Mouse (Mus musculus): ENCODE measurements around the gene Prtg. TPM values are rescaled to one million over a fixed set of nuclear protein-coding genes. Genes with fewer than 3 reads are reported as not detected.

Prtg gene
- polyA plus RNA-seq, 1 experiment: 0.20 TPM

DNA sequence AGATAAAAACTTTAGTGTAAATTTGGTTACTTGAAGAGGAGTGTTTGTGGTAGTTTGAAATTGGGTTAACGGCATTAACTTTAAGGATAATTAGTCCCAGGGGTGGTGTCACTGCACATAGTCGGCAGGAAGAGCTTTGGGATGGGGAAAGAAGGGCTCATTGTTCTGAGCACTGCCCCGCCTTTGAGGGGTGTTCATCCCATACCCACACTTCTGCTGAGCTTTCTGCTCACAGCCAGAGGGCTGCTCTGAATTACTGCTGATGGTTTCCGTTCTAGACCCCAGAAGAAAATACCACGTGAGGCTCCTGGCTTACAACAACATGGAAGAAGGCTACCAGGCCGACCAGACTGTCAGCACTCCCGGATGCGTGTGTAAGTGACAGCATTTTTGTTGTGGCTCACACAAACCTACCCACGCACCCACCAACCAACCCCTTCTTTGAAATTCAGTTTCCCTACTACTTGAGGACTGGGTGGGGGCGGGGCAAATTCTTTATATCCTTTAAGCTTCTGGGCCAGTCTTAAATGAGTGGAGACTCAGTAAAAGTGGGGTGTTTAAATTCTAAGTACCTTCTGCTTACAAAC is 83.9 kb downstream of the Prtg start:
- 65% methylated on average over 10 of the region's 10 CpGs for WGBS
- no peak for DNase-seq (ENCODE audit: low read depth, low spot score)

DNA sequence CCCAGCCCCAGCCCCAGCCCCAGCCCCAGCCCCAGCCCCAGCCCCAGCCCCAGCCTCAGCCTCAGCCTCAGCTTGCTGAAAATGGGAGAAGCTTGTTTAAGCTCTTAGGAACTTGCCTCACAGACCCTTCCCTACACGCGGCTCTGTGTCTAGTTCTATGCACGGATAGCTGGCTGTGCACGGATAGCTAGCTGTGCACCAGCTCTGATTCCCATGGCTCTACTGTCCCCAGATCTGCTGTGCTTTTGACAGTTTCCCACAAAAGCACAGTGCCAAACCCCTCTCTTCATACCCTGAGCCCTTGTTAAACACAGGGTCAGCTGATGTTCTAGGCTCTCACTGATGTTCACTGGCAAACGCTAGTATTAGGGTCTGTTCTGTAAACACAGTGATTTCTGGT is 86.1 kb downstream of the Prtg start:
- DNase-seq (ENCODE audit: low read depth, low spot score): no peak
- WGBS: 83% methylated on average over 5 of the region's 5 CpGs

DNA sequence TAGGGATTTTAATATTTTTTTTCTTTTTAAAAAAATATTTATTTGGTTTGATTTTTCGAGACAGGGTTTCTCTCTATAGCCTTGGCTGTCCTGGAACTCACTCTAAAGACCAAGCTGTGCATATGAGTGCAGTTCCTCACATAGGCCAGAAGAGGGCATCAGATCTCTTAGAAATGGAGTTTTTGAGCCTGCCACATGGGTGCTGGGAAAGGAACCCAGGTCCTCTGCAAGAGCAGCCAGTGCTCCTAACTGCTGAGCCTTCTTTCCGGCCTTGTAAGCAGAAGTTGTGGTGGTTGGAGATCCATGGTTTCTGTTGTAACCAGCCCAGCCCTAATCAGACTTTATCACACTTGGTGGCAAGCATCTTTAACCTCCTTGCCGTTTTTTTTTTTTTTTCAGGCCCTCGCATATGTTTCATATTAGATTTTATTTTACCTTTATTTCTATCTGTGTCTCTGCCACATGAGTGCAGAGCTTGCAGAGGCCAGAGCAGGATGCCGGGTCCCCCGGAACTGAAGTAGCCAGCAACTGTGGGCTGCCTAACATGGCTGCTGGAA is 88.2 kb downstream of the Prtg start:
- DNase-seq (ENCODE audit: low read depth, low spot score): no peak
- 94% methylated on average over 6 of the region's 6 CpGs for WGBS

DNA sequence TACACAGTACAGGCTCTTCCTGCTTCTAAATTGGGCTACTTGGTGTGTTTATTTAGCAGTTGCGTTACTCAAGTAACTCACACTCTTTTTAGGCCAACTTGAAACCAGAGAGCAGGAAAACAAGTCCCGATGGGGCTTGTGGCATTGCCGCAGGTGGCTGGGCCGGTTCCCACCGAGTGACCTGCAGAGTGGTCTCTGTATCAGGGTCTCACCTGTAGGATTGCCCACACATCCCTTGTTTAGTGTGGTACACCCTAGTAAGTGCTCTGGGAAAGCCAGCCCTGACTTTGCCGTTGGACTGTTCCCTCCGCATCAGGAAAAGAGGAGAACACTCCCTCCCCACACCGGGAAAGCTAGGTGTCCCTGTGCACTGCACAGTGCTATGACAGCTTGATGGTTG is 95.4 kb downstream of the Prtg start:
- 77% methylated on average over 8 of the region's 8 CpGs for WGBS
- no peak for DNase-seq (ENCODE audit: low read depth, low spot score)

DNA sequence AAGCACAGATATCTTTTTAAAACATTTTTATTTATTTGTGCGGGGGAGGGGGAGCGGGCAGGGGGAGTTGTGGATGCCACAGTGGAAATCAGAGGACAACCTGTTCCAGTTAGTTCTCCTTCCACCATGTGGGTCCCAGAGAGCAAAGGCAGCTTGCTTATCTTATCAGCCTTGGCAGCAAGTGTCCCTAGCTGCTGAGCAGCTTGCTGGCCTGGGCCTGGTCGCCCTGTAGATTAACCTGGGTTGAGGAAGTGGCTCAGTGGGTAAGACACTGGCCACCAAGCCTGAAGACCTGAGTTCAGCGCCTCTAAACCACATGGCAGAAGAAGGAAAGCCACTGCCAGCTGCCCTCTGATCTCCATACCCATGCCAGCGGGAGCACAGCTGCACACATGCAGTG is 95.9 kb downstream of the Prtg start:
- 82% methylated on average over 5 of the region's 5 CpGs for WGBS

DNA sequence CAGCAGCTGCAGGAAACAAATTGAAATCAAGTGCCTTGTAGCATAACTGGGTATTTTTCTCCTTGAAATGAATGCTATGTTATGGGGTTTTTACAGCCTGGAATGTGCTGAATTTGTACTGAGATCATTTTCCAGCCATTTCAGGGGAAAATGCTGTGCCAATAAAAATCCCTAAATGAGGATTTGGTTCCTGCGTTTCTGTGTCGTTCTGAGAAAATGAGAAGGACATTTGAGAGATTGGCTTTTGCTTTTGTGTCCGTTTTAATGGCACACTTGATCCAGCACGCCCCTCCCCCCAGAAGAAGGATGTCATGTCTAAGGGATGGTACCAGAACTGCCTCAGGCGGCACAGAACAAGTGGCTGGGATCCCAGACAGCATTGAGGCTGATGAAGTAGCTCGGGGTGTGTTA is 100.0 kb downstream of the Prtg start:
- no peak for DNase-seq (ENCODE audit: low read depth, low spot score)
- 74% methylated on average over 6 of the region's 6 CpGs for WGBS

More for the DNA sequence above, 95.9 kb downstream of the Prtg start:
- DNase-seq (ENCODE audit: low read depth, low spot score): no peak

DNA sequence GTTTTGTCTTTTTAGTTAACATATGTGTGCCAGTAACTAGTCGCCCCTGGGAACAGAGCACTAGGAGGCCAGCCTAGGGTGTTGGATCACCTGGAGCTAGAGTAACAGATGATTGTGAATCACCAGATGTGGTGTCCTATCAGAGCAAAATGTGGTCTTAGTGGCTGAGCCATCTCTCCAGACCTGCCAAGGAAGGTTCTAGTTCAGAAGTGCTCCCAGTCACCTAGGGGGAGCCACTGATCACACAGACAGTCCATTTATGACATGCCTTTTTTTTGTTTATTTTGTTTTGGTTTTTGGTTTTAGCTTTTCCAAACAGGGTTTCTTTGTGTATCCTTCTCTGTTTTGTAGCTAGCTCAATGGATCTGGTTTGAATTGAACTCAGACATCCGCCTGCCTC is 104.7 kb downstream of the Prtg start:
- no peak for DNase-seq (ENCODE audit: low read depth, low spot score)
- WGBS: 89% methylated on average over 2 of the region's 2 CpGs

DNA sequence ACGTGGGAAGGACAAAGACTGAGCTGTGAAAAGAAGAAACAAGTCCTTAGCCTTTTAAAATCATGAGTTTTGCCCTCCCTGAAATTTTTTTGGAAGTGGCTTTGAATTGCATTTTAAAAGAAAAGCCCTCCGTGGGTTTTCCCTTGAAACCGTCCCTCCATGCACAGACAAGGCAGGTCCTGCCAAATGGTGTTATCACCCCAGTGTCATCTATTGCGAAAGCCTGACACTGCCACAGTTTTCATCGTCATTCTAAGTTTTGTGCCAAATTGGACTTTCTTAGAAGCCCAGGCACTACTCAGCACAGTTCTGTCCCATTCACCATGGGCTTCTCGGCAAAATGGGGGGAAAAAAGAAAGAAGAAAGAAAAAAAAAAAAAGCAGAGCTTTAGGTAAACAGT is 106.9 kb downstream of the Prtg start:
- WGBS: 60% methylated on average over 6 of the region's 6 CpGs
- DNase-seq (ENCODE audit: low read depth, low spot score): no peak

DNA sequence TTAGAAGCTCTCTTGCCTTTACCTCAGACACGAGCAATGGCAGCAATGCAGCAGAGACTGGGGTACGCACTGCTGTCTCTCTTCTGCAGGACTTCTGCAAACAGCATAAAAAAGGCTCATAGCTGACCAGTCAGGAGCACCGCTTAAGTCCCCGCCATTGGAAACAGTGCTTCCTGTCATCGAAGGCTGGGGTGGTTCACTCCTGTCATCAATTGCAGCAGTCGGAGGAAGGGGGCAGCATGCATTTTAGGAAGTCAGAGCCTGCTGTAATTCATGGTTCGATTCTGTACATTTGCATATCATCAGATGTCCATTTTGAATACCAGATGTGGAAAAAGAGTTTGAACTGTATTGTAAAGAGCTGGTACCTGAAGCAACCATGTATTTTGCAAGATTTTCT is 109.1 kb downstream of the Prtg start:
- WGBS: 73% methylated on average over 7 of the region's 7 CpGs
- no peak for DNase-seq (ENCODE audit: low read depth, low spot score)

DNA sequence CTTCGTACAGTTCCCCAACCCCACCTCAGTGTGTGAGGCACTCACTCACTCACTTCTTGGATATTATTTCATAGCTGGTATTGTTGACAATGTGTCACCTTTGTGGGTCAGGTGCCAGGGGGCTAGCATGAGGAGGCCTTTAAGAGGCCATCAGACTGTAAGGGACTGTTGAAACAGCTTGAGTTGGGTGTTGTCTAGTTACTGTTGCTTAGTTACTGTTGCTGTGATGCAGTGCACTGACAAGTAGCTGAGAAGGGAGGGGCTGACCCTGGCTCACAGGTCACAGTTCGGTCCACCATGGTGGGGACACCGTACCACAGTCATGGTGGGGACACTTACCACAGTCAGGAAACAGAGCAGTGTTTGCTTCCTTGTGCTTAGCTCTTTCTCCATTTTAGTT is 116.4 kb downstream of the Prtg start:
- WGBS: 76% methylated on average over 3 of the region's 3 CpGs
- DNase-seq (ENCODE audit: low read depth, low spot score): no peak

DNA sequence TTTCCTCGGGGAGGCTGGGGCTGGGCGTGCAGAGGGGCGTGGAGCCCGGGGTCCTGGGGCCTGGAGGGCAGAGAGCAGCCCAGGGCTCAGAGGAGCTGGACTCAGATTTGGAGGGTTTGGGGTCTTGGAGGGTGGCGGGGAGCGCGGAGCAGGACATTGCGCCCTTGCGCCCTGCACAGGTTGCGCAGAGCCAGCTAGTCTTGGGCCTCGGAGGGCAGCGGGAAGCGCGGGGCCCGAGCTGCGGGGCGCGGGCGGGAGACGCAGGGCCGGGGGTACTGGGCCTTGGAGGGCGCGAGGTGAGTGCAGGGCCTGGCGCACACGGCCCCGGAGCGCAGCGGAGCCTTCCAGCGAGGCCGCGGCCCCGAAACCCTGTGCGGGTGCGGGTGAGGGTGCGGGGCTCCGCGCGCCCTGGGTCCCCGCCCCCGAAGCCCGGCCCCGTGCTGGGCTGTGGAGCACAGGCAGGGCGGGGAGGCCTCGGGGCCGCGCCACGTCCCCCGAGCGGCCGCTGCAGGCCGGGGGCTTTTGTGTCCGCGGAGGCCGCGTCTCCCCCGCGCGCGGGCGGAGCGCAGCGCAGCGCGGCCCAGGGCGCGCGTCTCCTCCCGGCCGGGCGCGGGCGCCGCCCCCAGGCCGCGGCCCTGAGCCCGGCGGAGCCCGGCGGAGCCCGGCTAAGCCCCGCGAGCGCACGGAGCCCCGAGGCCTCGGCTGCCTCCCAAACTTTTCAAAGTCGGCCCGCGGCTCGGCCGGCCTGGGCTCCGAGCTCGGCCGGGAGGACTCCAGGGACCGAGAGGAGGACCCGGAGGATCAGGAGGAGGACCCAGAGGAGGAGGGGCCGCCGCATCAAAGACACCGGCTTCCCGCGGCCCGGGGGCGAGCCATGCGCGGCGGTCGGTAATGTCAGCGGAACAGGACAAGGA is 118.6 kb downstream of the Prtg start, which contains the start of gene Pygo1:
TSS of gene Pygo1 (plus strand) at position 625 of the 914 bp plus-strand sequence.
- no peak for DNase-seq (ENCODE audit: low read depth, low spot score)
- WGBS: 2% methylated on average over 99 of the region's 108 CpGs

DNA sequence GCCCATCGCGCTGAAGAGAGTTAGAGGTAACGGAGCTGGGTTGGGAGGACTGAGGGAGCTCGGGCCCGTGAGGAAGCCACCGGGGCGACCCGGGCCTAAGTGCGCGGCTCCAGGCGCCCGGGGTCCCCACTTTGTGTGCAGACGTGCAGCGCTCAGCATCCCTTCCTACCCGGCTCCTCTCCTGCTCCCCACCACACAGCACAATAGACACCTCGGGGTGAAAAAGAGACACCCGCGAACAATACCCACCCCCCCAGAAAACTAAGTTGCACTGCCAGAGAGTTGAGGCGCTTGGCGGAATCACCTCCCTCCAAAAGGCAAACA is 119.2 kb downstream of the Prtg start:
- WGBS: 6% methylated on average over 20 of the region's 20 CpGs
- DNase-seq (ENCODE audit: low read depth, low spot score): no peak

DNA sequence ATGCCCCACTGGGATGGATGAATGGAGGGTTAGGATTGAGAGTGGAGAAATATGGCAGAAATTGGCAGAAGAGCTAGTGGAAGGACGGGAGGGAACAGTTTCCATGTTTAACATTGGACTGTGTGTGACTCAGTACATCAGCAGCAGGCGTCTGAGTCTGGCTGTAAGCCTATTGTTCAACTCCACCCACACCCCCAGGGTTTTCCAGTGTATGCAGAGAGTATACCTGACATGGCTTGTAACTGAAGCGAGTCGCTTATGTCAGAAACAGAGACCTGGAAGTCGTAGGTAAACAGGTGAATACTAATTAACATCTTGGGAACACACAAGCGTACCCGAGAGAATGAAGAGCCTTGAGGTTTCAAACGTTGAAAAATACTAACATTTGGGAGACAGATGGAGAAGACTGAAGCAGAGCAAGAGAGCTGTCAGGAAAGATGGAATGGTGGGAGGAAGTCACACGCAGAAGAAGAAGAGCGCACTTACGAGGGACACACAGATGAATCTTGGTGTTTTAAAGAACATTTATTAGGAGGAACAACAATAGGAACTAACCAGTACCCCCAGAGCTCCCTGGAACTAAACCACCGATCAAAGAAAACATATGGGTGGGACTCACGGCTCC is 124.6 kb downstream of the Prtg start:
- 75% methylated on average over 13 of the region's 13 CpGs for WGBS
- no peak for DNase-seq (ENCODE audit: low read depth, low spot score)

DNA sequence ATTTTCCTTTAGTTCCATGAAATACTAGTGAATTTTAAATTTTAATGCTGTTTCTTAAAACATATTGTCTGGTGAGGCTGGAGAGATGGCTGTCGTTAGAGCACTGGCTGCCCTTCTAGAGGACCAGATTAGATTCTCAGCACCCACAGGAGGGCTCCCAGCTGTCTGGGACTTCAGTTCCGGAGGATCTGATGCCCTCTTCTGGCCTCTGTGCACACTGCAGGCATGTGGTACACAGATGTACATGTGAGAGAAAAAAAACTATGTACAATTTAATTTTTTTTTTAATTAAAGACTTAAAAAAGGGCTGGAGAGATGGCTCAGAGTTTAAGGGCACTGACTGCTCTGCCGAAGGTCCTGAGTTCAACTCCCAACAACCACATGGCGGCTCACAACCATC is 128.6 kb downstream of the Prtg start:
- 93% methylated on average over 4 of the region's 4 CpGs for WGBS
- DNase-seq (ENCODE audit: low read depth, low spot score): no peak

DNA sequence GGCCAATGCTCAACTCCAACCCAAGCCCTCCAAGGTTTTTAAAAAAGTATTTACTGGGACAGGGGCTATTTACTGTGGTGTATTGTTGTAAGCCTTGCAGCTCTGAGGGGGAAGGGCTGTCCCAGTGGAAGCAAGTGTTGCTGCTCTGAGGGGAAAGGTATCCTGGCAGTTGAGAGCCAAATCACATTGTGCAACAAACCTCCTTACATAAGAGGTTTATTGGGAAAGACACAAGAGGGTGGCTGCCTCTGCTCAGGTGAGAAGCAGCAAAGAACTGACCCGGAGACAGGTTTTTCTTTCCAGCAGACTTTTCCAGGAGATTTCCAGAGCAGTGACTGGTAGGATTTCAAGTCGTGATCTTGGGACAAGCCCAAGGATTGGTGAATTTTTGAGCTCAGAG is 129.6 kb downstream of the Prtg start:
- no peak for DNase-seq (ENCODE audit: low read depth, low spot score)

DNA sequence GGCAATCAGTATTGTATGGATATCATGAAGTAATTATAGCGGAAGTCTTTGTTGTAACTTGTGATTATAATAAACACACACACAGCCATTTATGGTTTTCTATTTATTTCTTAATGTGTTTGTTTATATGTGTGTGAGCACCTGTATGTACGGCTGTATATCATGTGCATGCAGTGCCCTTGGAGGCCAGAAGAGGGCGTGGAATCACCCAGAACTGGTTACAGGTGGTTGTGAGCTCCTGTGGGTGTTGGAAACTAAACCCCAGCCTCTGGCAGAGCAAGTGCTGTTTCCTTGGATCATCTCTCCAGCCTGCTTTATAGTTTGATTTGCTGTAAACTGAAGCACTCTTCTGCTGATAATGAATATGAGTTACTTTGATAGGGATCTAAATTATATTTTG is 136.8 kb downstream of the Prtg start:
- 60% methylated on average over 3 of the region's 3 CpGs for WGBS
- no peak for DNase-seq (ENCODE audit: low read depth, low spot score)

More for the DNA sequence above, 129.6 kb downstream of the Prtg start:
- WGBS: 71% methylated on average over 2 of the region's 2 CpGs

DNA sequence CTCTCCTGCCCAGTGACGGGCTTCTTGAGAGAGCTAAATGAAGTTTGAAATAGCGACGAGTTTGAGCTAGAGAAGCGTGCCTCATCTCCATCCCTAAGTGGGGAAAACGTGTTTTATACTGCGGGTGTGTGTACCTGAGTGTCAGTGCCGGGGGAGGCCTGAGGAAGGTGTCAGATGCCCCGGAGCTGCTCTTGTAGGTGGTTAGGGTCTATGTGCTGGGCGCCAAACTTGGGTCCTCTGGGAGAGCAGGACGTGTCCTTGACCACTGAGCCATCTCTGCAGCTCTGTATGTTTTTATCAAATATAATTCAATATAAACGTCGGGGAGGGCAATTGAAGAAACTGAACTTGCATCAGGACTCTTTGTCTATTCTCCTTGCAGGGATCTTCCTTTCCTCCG is 137.6 kb downstream of the Prtg start:
- 91% methylated on average over 13 of the region's 13 CpGs for WGBS
- no peak for DNase-seq (ENCODE audit: low read depth, low spot score)

DNA sequence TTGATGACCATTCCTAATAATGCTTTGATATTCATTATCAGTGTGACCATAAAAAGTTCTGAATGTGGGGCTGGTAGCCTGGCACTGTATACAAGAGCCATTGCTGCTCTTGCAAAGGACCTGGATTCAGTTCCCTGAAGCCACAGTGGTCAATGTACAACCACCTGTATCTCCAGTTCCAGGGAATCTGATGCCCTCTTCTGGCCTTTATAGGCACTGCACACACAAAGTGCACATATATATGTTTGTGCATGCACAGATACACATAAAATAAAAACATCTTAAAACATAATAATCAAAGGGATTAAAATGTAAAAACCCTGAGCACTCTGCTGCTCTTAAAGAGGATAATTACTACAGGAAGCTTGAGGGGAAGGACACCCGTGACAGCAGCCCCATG is 140.3 kb downstream of the Prtg start:
- DNase-seq (ENCODE audit: low read depth, low spot score): no peak
- 96% methylated on average over 1 of the region's 1 CpGs for WGBS

DNA sequence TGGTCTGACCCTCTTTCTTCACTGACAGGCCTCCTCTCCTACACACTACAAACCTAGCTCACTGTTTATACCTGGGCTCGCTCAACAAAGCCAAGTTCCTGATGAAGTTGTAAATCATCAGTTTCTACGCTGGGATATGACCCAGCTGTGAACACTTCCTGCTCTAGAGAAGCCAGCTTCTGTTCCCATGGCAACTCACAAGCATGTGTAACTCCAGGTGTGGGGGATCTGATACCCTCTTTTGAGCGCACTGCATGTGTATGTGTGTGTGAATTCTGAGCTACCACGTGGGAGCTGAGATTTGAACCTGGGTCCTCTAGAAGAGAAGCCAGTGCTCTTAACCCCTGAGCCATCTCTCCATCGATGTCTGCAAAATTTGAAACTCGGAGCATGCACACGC is 142.9 kb downstream of the Prtg start:
- WGBS: 55% methylated on average over 7 of the region's 7 CpGs
- DNase-seq (ENCODE audit: low read depth, low spot score): no peak

DNA sequence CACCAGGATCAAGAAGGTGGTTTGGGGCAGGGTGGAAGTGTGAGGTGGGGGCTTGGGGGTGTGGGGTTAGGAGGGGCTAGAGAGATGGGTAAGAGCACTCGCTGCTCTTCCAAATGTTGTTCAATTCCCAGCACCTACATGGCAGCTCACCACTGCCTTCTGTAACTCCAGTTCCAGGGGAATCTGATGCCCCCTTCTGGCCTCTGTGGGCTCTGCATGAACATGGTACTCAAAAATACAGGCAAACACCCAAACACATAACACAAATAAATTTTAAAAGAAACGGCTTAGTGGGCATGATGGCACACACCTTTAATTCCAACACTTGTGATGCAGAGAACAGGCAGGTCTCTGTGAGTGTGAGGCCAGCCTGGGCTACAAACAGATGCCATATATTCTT is 148.1 kb downstream of the Prtg start:
- DNase-seq (ENCODE audit: low read depth, low spot score): no peak
- 44% methylated on average over 2 of the region's 2 CpGs for WGBS

DNA sequence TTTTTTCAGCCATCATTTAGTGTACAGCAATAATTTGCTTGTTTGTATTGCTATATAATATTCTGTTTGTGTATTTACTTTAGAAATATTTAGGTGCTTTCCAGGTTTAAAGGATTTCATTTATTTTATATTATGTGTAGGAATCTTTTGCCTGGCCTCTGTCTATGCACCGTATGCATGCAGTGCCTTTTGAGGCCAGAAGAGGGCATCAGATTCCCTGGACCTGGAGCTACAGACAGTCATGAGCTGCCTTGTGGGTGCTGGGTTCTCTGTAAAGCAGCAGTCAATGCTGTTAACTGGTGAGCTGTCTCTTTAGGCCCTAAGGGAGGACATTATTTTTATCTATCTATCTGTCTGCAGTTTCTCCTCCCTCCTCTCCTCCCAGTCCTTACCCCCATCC is 148.9 kb downstream of the Prtg start:
- DNase-seq (ENCODE audit: low read depth, low spot score): no peak
- WGBS: 30% methylated on average over 1 of the region's 1 CpGs
